Mouse (Mus musculus): ENCODE results near the gene Wdr27.
A peak's percentile ranks its signal among the peaks of the same experiment; 100 is the strongest.
"Not testable (repeated sequence)": the region's sequence is repeated elsewhere in the genome, so short reads cannot be mapped to it uniquely, and the experiment has no call there.

Gene Wdr27

GRCm38 (mm10) chr17:14928631-14929030 is 14.3 kb downstream of the Wdr27 start:
- no peak for DNase-seq

GRCm38 (mm10) chr17:14927644-14928218 is 15.2 kb downstream of the Wdr27 start:
- no peak for DNase-seq

GRCm38 (mm10) chr17:14921582-14921981 is 21.4 kb downstream of the Wdr27 start:
- no peak for DNase-seq

GRCm38 (mm10) chr17:14917866-14918265 is 25.1 kb downstream of the Wdr27 start:
- no peak for DNase-seq

- no peak for DNase-seq
Observed at GRCm38 (mm10) chr17:14914401-14914800, 28.6 kb downstream of the Wdr27 start.

GRCm38 (mm10) chr17:14912981-14913380 is 30.0 kb downstream of the Wdr27 start:
- DNase-seq = no peak

GRCm38 (mm10) chr17:14912420-14912819 is 30.5 kb downstream of the Wdr27 start:
- no peak for DNase-seq

GRCm38 (mm10) chr17:14910771-14911170 is 32.2 kb downstream of the Wdr27 start:
- no peak for DNase-seq

GRCm38 (mm10) chr17:14909331-14909730 is 33.6 kb downstream of the Wdr27 start:
- no peak for DNase-seq

- DNase-seq = no peak
Observed at GRCm38 (mm10) chr17:14907136-14907535, 35.8 kb downstream of the Wdr27 start.

- no peak for DNase-seq
Observed at GRCm38 (mm10) chr17:14906611-14907010, 36.3 kb downstream of the Wdr27 start.

GRCm38 (mm10) chr17:14904637-14905265 is 38.2 kb downstream of the Wdr27 start:
- DNase-seq = peak; percentile 64

GRCm38 (mm10) chr17:14904206-14904605 is 38.8 kb downstream of the Wdr27 start:
- DNase-seq = no peak

- DNase-seq = no peak
Observed at GRCm38 (mm10) chr17:14903212-14903611, 39.7 kb downstream of the Wdr27 start.

GRCm38 (mm10) chr17:14898972-14899371 is 44.0 kb downstream of the Wdr27 start:
- no peak for DNase-seq

- not testable (repeated sequence) for DNase-seq
Observed at GRCm38 (mm10) chr17:14895058-14895457, 47.9 kb downstream of the Wdr27 start.

- DNase-seq = no peak
Observed at GRCm38 (mm10) chr17:14886933-14887332, 56.0 kb downstream of the Wdr27 start.

GRCm38 (mm10) chr17:14874656-14875204 is 68.2 kb downstream of the Wdr27 start:
- no peak for DNase-seq

GRCm38 (mm10) chr17:14860220-14860619 is 82.7 kb downstream of the Wdr27 start:
- DNase-seq = no peak

GRCm38 (mm10) chr17:14847709-14848108 is 95.2 kb downstream of the Wdr27 start:
- no peak for DNase-seq

- DNase-seq = no peak
Observed at GRCm38 (mm10) chr17:14846880-14847279, 96.1 kb downstream of the Wdr27 start.

GRCm38 (mm10) chr17:14826715-14827295 is 116.2 kb downstream of the Wdr27 start:
- peak; percentile 11 for DNase-seq

GRCm38 (mm10) chr17:14824938-14825337 is 118.0 kb downstream of the Wdr27 start:
- DNase-seq = no peak

- DNase-seq = no peak
Observed at GRCm38 (mm10) chr17:14817975-14818374, 125.0 kb downstream of the Wdr27 start.
